Mouse (Mus musculus) heart, embryonic 13.5 days (tissue): ENCODE results near the gene Olfr876. TPM values are rescaled to one million over a fixed set of nuclear protein-coding genes. Genes with fewer than 3 reads are reported as not detected.
"Not testable (repeated sequence)": the region's sequence is repeated elsewhere in the genome, so short reads cannot be mapped to it uniquely, and the experiment has no call there.

Experiments used
- ATAC-seq: fragments of 200-750 bp; cut with Nextera tagmentation; 2 replicates; pipeline ENCODE4 v1.8.0; 2017; ENCODE audit warnings: moderate TSS enrichment; ENCODE audit not compliant: insufficient number of reproducible peaks, low FRiP score, low TSS enrichment; ENCODE audit errors: extremely low read depth
- H3K27ac ChIP-seq: fragments of 300-500 bp; sonication (generic); replicated peaks from 2 replicates; pipeline ENCODE4 v1.5.1; 2015; ENCODE audit warnings: moderate library complexity, mild to moderate bottlenecking, inconsistent platforms
- H3K27me3 ChIP-seq: fragments of 300-500 bp; sonication (generic); replicated peaks from 2 replicates; pipeline ENCODE4 v1.6.1; 2015; ENCODE audit warnings: mild to moderate bottlenecking, inconsistent platforms
- H3K36me3 ChIP-seq: fragments of 300-500 bp; sonication (generic); 2 replicates; pipeline ENCODE4 v1.6.1; 2015; ENCODE audit warnings: mild to moderate bottlenecking, inconsistent platforms
- H3K4me1 ChIP-seq: fragments of 300-500 bp; sonication (generic); 2 replicates; pipeline ENCODE4 v1.6.1; 2015; ENCODE audit warnings: inconsistent platforms
- H3K4me2 ChIP-seq: fragments of 300-500 bp; sonication (generic); 2 replicates; pipeline ENCODE4 v1.6.1; 2015; ENCODE audit warnings: inconsistent platforms, mild to moderate bottlenecking, moderate library complexity
- H3K4me3 ChIP-seq: fragments of 300-500 bp; sonication (generic); 2 replicates; pipeline ENCODE4 v1.5.1; 2015; ENCODE audit warnings: moderate library complexity, mild to moderate bottlenecking, inconsistent platforms
- H3K9ac ChIP-seq: fragments of 300-500 bp; sonication (generic); 2 replicates; pipeline ENCODE4 v1.6.1; 2015; ENCODE audit warnings: inconsistent platforms, mild to moderate bottlenecking, moderate library complexity
- H3K9me3 ChIP-seq: fragments of 300-500 bp; sonication (generic); 2 replicates; pipeline ENCODE4 v1.6.1; 2016; ENCODE audit warnings: inconsistent platforms
- WGBS: fragments of 180-500 bp; shearing (Covaris S2); methylation state at CpG from one replicate; pipeline ENCODE4 v1.1.7; 2015; ENCODE audit warnings: mixed read lengths; 5-methylcytosine and 5-hydroxymethylcytosine counted together
- polyA plus RNA-seq: library from polyadenylated mRNA; unstranded; fragments of >200 nt; fragmentation: Nextera tagmentation; extraction: Ambion mirVana; gene quantifications from 2 replicates; pipeline ENCODE4 v1.2.1, GENCODE M21; 2015

The Olfr876 gene
- not detected in 2 replicates for polyA plus RNA-seq

DNA sequence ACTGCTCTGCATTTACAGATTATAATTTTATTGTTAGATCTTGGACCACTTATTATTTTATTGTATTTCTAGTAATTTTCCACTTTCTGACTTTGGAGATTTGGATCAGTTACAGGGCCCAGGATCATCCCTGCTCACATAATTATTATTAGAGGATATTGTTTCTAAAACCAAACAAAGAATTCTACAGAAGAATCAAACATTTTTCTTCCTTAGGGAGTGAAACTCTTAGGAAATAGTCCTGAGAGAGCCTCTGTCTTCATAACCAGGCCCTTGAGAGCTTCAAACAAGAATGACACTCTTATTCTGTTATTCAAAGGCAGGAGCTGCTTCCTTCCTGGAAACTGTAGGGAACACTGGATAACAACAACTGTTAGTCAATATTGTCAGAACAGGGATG lies at the start of gene Olfr876:
Gene Olfr876, plus strand, starts transcription at position 301 of the 400 bp plus-strand sequence.
- H3K9ac ChIP-seq = no peak within 1 kb of the TSS
- no peak for ATAC-seq

DNA sequence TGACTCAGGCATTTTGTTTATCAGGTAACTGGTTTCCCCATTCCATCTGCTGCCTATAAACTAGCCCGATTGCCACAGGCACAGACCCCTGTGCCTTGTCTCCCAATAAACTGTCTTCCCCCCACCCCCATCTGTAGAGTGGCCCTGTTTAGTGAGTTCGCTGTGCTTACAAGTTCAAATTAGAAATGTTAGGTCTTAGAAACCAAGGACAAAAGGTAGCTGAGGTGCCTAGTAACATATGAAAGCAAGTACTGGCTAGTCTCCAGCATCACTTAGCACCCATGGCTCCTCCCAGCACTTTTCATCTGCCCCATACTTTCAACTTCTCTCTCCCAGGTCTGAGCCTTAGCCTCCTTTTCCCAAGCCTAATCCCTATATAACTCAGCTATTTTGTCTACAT lies 41.1 kb upstream of the Olfr876 start:
- no peak for ATAC-seq
- H3K27ac ChIP-seq = no peak overlapping the region

More for the DNA sequence above, at the start of gene Olfr876:
- Histone ChIP-seq H3K36me3 (no peaks in the 10 kb centered on the region), H3K4me2 (no peak within 1 kb of the TSS), H3K27ac (no peak within 1 kb of the TSS), H3K9me3 (no peaks in the 10 kb centered on the region), H3K4me3 (no peak within 1 kb of the TSS), H3K27me3 (no peaks in the 10 kb centered on the region), H3K4me1 (no peaks in the 10 kb centered on the region)

DNA sequence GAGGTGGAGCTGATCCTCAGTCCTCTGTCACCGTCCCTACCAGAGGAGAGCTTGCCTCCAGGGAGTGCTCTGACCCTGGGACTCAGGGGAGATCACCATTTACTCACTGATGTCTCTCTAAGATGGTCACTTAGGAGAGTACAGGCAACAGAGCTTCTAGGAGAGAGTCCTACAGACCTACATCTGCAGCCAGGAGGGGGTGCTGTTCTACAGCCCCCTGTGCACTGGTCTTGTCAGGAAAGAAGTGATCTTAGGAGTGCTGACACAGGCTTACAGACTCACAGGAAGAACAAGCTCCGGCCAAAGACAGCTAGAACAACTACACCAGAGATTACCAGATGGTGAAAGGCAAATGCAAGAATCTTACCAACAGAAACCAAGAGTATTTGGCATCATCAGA lies 40.3 kb upstream of the Olfr876 start:
- Histone ChIP-seq H3K4me3 (no peak overlapping the region), H3K27me3 (no peaks in the 10 kb centered on the region), H3K27ac (no peak overlapping the region), H3K4me1 (no peaks in the 10 kb centered on the region), H3K9ac (no peak overlapping the region), H3K4me2 (no peak overlapping the region), H3K36me3 (no peaks in the 10 kb centered on the region), H3K9me3 (no peaks in the 10 kb centered on the region)
- ATAC-seq = no peak
- 36% methylated on average over 2 of the region's 2 CpGs for WGBS

More for the DNA sequence above, 41.1 kb upstream of the Olfr876 start:
- H3K4me3 ChIP-seq = no peak overlapping the region
- no peaks in the 10 kb centered on the region for H3K9me3 ChIP-seq
- H3K27me3 ChIP-seq = no peaks in the 10 kb centered on the region
- no peaks in the 10 kb centered on the region for H3K4me1 ChIP-seq
- WGBS = 70% methylated on average over 2 of the region's 2 CpGs
- H3K9ac ChIP-seq = no peak overlapping the region
- no peak overlapping the region for H3K4me2 ChIP-seq
- no peaks in the 10 kb centered on the region for H3K36me3 ChIP-seq

- Histone ChIP-seq H3K4me2 (no peak overlapping the region), H3K27me3 (no peaks in the 10 kb centered on the region), H3K36me3 (no peaks in the 10 kb centered on the region), H3K27ac (no peak overlapping the region), H3K4me1 (no peaks in the 10 kb centered on the region), H3K9ac (no peak overlapping the region), H3K4me3 (no peak overlapping the region), H3K9me3 (no peaks in the 10 kb centered on the region)
- no peak for ATAC-seq
- WGBS = 49% methylated on average over 2 of the region's 2 CpGs
Observed at GRCm38 (mm10) chr9:37770661-37771060, 32.2 kb upstream of the Olfr876 start.

GRCm38 (mm10) chr9:37771759-37772158 lies 31.1 kb upstream of the Olfr876 start, which contains the start of gene Olfr875:
Gene Olfr875, plus strand, starts transcription at chr9:37771857.
- Histone ChIP-seq H3K4me3 (no peak within 1 kb of the TSS), H3K9me3 (no peaks in the 10 kb centered on the region), H3K4me1 (no peaks in the 10 kb centered on the region), H3K9ac (no peak within 1 kb of the TSS), H3K27ac (no peak within 1 kb of the TSS), H3K27me3 (no peaks in the 10 kb centered on the region), H3K4me2 (no peak within 1 kb of the TSS), H3K36me3 (no peaks in the 10 kb centered on the region)
- WGBS = 28% methylated on average over 2 of the region's 2 CpGs
- ATAC-seq = no peak

DNA sequence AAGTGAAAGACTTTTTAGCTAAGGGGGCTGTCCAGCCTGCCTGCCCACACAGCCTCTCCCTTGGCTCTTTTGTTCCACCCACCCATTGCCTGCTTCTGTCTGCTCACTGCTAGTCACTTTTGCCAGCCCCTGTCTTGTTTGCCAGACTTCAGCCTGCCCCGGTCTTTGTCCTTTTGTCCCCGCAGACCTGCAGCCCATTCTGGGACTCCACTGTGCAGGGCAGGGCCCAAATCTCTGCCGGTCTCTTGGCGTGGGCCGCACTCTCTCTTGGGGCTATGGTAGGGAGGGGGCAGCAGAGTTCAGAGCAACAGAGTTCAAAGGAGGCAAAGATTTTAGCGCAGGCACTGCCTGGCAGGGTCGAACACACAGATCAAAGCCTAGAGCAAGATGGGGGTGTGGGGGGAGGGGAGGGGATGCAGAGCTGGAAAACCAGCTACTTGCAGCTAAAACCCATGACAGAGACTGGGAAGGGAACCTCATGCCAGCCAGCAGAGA lies 20.0 kb upstream of the Olfr876 start:
- H3K9ac ChIP-seq = peak overlapping the region; percentile 72
- no peaks in the 10 kb centered on the region for H3K36me3 ChIP-seq
- H3K9me3 ChIP-seq = no peaks in the 10 kb centered on the region
- 2% methylated on average over 7 of the region's 7 CpGs for WGBS
- peak overlapping the region; percentile 67 for H3K4me2 ChIP-seq
- no peaks in the 10 kb centered on the region for H3K27me3 ChIP-seq
- peak overlapping the region; percentile 41 for H3K27ac ChIP-seq
- peaks cover 8% of the 10 kb centered on the region for H3K4me1 ChIP-seq
- ATAC-seq = 0 out of 2 replicates have a peak, but pooled peaks have one; percentile 51
- peak overlapping the region; percentile 37 for H3K4me3 ChIP-seq

DNA sequence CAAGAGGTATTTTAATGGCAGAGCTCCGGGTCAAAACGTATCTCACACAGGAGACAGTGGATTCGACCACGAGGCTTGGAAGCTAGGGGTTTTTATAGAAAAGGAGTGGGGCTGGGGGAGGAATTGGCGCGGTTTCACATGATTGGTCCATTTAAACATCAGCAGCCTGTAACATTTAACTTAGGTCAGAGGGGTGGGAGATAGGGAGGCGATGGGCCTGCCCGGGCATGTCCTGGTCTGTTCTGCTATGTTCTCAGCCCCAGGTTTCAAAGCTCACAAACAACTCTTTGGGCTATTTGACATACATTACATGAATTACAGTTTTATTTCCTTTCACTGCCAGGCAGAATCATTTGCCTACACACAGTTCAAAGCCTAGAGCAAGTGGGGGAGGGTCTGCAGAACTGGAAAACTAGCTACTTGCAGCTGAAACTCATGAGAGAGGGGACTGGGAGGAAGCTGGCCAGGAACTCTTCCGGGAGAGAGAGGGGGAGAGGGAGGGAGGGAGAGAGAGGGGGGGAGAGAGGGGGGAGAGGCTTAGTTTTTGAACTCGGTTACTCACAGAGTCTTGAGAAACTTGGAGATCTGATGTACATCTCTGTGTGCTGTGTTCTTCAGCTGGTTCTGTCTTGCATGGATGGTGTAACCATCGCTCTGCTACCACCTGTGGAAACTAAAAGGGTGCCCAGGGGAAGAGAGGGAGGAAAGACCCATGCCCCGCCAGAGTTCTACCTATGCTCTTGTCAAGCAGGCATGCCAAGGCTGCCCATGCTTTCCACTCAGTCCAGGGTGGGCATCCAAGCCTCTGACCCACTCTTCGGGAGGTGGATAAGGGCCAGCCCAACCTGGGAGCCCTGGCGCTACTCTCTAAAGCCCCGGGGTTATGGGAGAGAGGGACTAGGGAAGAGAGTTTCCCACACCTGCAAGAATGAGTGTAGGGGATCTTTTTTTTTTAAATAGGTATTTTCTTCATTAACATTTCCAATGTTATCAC lies 19.1 kb upstream of the Olfr876 start:
- not testable (repeated sequence) for H3K27me3 ChIP-seq, H3K36me3 ChIP-seq, H3K4me1 ChIP-seq, ATAC-seq, H3K27ac ChIP-seq, H3K9ac ChIP-seq, H3K9me3 ChIP-seq
- Histone ChIP-seq H3K4me3 (peak overlapping the region; percentile 37; the same call in 1 of the 2 replicates), H3K4me2 (peak overlapping the region; percentile 67)
- 54% methylated on average over 11 of the region's 15 CpGs for WGBS

DNA sequence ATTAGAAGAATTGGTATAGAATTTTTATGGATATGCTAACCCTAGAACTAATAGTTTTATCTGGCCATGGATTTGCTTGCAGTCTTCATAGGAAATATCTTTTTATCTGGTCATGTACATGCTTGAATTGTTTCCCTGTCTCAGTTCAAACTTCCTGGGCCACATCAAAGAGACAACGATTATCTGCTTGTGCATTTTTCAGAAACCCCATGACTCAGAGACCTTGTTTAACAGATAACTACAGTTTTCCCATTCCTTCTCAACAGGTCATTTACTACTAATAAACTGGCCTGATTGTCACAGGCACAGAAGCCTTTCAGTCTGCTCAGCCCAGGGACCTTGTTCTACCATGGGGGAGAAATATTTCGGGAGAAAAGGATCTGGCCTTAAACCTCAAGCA lies 16.4 kb upstream of the Olfr876 start:
- 37% methylated on average over 2 of the region's 2 CpGs for WGBS
- Histone ChIP-seq H3K9ac (no peak overlapping the region), H3K4me2 (no peak overlapping the region), H3K27ac (no peak overlapping the region), H3K27me3 (no peaks in the 10 kb centered on the region), H3K4me1 (peaks cover 8% of the 10 kb centered on the region), H3K4me3 (no peak overlapping the region), H3K36me3 (no peaks in the 10 kb centered on the region), H3K9me3 (no peaks in the 10 kb centered on the region)
- no peak for ATAC-seq

DNA sequence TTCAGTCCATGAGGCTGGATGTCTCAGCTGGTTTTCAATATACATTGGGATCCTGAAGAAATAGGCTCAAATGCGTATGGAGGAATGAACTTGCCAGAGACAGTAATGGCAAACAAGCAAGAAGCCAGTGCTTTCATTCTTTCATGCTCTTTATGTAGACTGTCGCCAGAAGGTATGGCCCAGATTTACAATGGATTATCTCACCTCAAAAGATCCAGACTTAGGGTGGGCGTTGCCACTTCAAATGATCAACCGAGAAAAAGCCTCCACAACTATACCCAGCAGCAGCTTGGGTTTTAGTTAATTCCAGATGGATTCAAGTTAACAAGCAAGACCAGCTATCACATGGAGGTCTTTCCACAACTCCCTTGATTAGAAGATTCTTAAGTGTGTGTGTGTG lies 776 bp upstream of the Olfr876 start:
- no peak overlapping the region for H3K4me2 ChIP-seq
- ATAC-seq = no peak
- no peaks in the 10 kb centered on the region for H3K9me3 ChIP-seq
- H3K4me3 ChIP-seq = no peak overlapping the region
- H3K27ac ChIP-seq = no peak overlapping the region
- no peaks in the 10 kb centered on the region for H3K36me3 ChIP-seq
- no peaks in the 10 kb centered on the region for H3K4me1 ChIP-seq
- WGBS = 78% methylated on average over 4 of the region's 4 CpGs
- no peaks in the 10 kb centered on the region for H3K27me3 ChIP-seq
- H3K9ac ChIP-seq = no peak overlapping the region

DNA sequence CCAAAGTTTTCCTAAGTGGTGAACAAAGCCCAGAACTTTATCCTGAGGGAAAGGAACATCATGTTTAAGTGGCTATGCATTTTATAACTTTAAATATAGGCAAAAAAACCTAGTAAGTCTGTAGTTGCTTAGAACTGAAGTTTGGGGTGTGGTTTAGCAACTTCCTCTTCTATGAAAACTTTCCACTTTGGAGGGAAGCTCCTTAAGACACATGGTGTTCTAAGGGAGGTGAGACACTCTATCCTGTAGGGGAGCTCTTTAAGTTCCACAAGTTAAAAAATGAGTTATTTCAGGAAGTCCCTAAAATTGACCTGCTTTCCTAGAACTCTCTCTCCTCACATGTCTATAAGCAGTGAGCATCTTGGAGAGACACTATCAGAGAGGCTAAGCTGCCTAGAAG lies 4.4 kb downstream of the Olfr876 start:
- Histone ChIP-seq H3K4me2 (no peak overlapping the region), H3K4me3 (no peak overlapping the region), H3K9me3 (no peaks in the 10 kb centered on the region), H3K36me3 (no peaks in the 10 kb centered on the region), H3K27ac (no peak overlapping the region), H3K4me1 (peaks cover 10% of the 10 kb centered on the region; the same call in 1 of the 2 replicates), H3K9ac (no peak overlapping the region), H3K27me3 (no peaks in the 10 kb centered on the region)
- ATAC-seq = no peak

DNA sequence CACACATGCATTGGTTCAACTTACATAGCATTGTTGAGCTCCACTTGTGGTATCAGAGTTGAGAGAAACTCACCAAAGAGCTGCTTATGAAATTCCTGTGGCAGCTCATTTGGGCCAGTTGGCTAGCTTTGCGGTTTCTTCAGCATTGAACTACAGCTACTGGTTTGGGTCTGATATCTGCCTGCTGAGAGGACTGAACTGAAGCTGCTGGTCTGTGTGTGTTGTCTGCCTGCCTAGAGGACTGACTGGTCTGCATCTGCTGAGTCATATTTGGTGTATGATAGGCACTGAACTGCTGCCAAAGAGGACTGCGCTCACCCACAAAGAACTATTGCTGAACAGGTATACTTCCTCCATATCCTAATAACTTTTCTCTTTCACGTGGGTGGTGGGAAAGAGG lies 5.6 kb downstream of the Olfr876 start:
- H3K4me1 ChIP-seq = peaks cover 10% of the 10 kb centered on the region; the same call in 1 of the 2 replicates
- H3K4me3 ChIP-seq = no peak overlapping the region
- H3K9ac ChIP-seq = no peak overlapping the region
- no peaks in the 10 kb centered on the region for H3K36me3 ChIP-seq
- no peaks in the 10 kb centered on the region for H3K27me3 ChIP-seq
- ATAC-seq = no peak
- no peaks in the 10 kb centered on the region for H3K9me3 ChIP-seq
- H3K27ac ChIP-seq = no peak overlapping the region
- 56% methylated on average over 3 of the region's 3 CpGs for WGBS
- H3K4me2 ChIP-seq = no peak overlapping the region
